Mouse (Mus musculus) forebrain, embryonic 11.5 days (tissue): Measurements from ENCODE around the gene Smyd3. TPM values are rescaled to one million over a fixed set of nuclear protein-coding genes. Genes with fewer than 3 reads are reported as not detected.
"Not testable (repeated sequence)": the region's sequence is repeated elsewhere in the genome, so short reads cannot be mapped to it uniquely, and the experiment has no call there.

ENCODE experiments used
- ATAC-seq: fragments of 200-750 bp; cut with Nextera tagmentation; replicated peaks from 2 replicates; pipeline ENCODE4 v1.8.0; 2017; ENCODE audit warnings: moderate TSS enrichment; ENCODE audit not compliant: low FRiP score
- DNase-seq: peaks from one replicate; pipeline ENCODE4 v3.0.0-alpha.2; 2017; ENCODE audit warnings: low spot score
- H3K27ac ChIP-seq: fragments of 300-500 bp; sonication (generic); 2 replicates; pipeline ENCODE4 v1.5.1; 2014; ENCODE audit warnings: low read depth, low read length
- H3K27me3 ChIP-seq: fragments of 300-500 bp; sonication (generic); 2 replicates; pipeline ENCODE4 v1.6.1; 2014; ENCODE audit warnings: mild to moderate bottlenecking, low read length, mixed read lengths; ENCODE audit not compliant: control insufficient read depth, insufficient read depth
- H3K36me3 ChIP-seq: fragments of 300-500 bp; sonication (generic); 2 replicates; pipeline ENCODE4 v1.6.1; 2014; ENCODE audit warnings: mild to moderate bottlenecking, low read length, moderate library complexity, mixed read lengths; ENCODE audit not compliant: control insufficient read depth, insufficient read depth
- H3K4me1 ChIP-seq: fragments of 300-500 bp; sonication (generic); replicated peaks from 2 replicates; pipeline ENCODE4 v1.6.1; 2014; ENCODE audit warnings: low read length, mixed read lengths; ENCODE audit not compliant: control insufficient read depth, insufficient read depth
- H3K4me2 ChIP-seq: fragments of 300-500 bp; sonication (generic); 2 replicates; pipeline ENCODE4 v1.6.1; 2014; ENCODE audit warnings: low read depth, mild to moderate bottlenecking, low read length, moderate library complexity, mixed read lengths; ENCODE audit not compliant: severe bottlenecking
- H3K4me3 ChIP-seq: fragments of 300-500 bp; sonication (generic); 2 replicates; pipeline ENCODE4 v1.5.1; 2014; ENCODE audit warnings: low read depth, low read length
- H3K9ac ChIP-seq: fragments of 300-500 bp; sonication (generic); 2 replicates; pipeline ENCODE4 v1.6.1; 2014; ENCODE audit warnings: low read length
- H3K9me3 ChIP-seq: fragments of 300-500 bp; sonication (generic); 2 replicates; pipeline ENCODE4 v1.6.1; 2016; ENCODE audit warnings: low read length, mixed read lengths; ENCODE audit not compliant: control insufficient read depth
- WGBS: fragments of 180-500 bp; shearing (Covaris S2); extraction: QIAGEN DNeasy Blood & Tissue Kit; methylation state at CpG from one replicate; pipeline ENCODE4 v1.1.7; 2014; 5-methylcytosine and 5-hydroxymethylcytosine counted together
- polyA plus RNA-seq: library from polyadenylated mRNA; unstranded; fragments of >200 nt; fragmentation: Nextera tagmentation; extraction: Ambion mirVana; gene quantifications from 2 replicates; pipeline ENCODE4 v1.2.1, GENCODE M21; 2014

Gene Smyd3
- polyA plus RNA-seq, 1 experiment from 2014 or later: 14.1 TPM

GRCm38 (mm10) chr1:179170555-179170954 lies 347.3 kb downstream of the Smyd3 start:
- Histone ChIP-seq H3K4me3 (no peak overlapping the region), H3K9ac (no peak overlapping the region), H3K9me3 (no peaks in the 10 kb centered on the region), H3K36me3 (no peaks in the 10 kb centered on the region), H3K27me3 (no peaks in the 10 kb centered on the region), H3K4me1 (no peaks in the 10 kb centered on the region), H3K4me2 (no peak overlapping the region), H3K27ac (no peak overlapping the region)
- ATAC-seq (no peak), DNase-seq (no peak)
- 89% methylated on average over 8 of the region's 8 CpGs for WGBS

- H3K36me3 ChIP-seq: no peaks in the 10 kb centered on the region
- H3K9me3 ChIP-seq: no peaks in the 10 kb centered on the region
- DNase-seq: no peak
- no peak for ATAC-seq
- H3K9ac ChIP-seq: no peak overlapping the region
- H3K27me3 ChIP-seq: no peaks in the 10 kb centered on the region
- H3K4me1 ChIP-seq: no peaks in the 10 kb centered on the region
- H3K27ac ChIP-seq: no peak overlapping the region
- H3K4me3 ChIP-seq: no peak overlapping the region
- no peak overlapping the region for H3K4me2 ChIP-seq
- WGBS: 91% methylated on average over 3 of the region's 3 CpGs
These were observed 348.1 kb downstream of the Smyd3 start for GRCm38 (mm10) chr1:179169749-179170148.

GRCm38 (mm10) chr1:179169161-179169560 lies 348.7 kb downstream of the Smyd3 start:
- ATAC-seq: no peak
- no peaks in the 10 kb centered on the region for H3K4me1 ChIP-seq
- no peaks in the 10 kb centered on the region for H3K36me3 ChIP-seq
- 94% methylated on average over 10 of the region's 10 CpGs for WGBS
- H3K4me3 ChIP-seq: no peak overlapping the region
- no peaks in the 10 kb centered on the region for H3K27me3 ChIP-seq
- no peak overlapping the region for H3K27ac ChIP-seq
- no peak overlapping the region for H3K9ac ChIP-seq
- no peaks in the 10 kb centered on the region for H3K9me3 ChIP-seq
- no peak for DNase-seq
- no peak overlapping the region for H3K4me2 ChIP-seq

- H3K4me2 ChIP-seq, H3K36me3 ChIP-seq, H3K9me3 ChIP-seq, H3K27ac ChIP-seq, H3K4me1 ChIP-seq, H3K9ac ChIP-seq, H3K27me3 ChIP-seq, DNase-seq, ATAC-seq, H3K4me3 ChIP-seq: not testable (repeated sequence)
- WGBS: 87% methylated on average over 5 of the region's 5 CpGs
These were observed 353.6 kb downstream of the Smyd3 start for GRCm38 (mm10) chr1:179164219-179164618.

GRCm38 (mm10) chr1:179162752-179163151 lies 355.1 kb downstream of the Smyd3 start:
- not testable (repeated sequence) for H3K9me3 ChIP-seq, H3K4me1 ChIP-seq, H3K27me3 ChIP-seq, DNase-seq, H3K4me3 ChIP-seq, H3K27ac ChIP-seq, H3K36me3 ChIP-seq, ATAC-seq, H3K9ac ChIP-seq, H3K4me2 ChIP-seq
- 95% methylated on average over 1 of the region's 1 CpGs for WGBS

DNA sequence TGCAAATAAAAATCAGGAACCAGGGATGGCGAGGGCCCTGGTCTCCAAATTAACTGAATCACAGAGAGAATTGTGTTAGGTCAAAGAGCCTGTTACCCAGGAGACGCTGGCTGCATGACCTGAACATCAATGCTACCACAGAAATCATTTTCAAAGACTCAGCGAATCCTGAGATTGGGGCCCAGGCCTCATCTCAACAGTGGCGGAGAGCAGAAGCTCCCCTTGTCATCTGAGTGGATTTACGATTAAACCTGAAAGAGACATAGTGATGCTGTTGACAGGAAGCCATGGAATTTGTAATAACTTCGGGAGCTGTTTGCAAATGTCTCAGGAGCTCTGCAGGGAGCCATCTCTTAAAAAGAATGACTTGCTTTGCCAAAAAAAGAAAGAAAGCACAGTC lies 355.9 kb downstream of the Smyd3 start:
- Histone ChIP-seq H3K27ac (no peak overlapping the region), H3K4me2 (no peak overlapping the region), H3K36me3 (no peaks in the 10 kb centered on the region), H3K4me1 (0 out of 2 replicates have a peak, but pooled peaks cover 7% of the 10 kb centered on the region), H3K27me3 (no peaks in the 10 kb centered on the region), H3K4me3 (no peak overlapping the region), H3K9ac (no peak overlapping the region), H3K9me3 (no peaks in the 10 kb centered on the region)
- DNase-seq (no peak), ATAC-seq (no peak)
- 13% methylated on average over 6 of the region's 6 CpGs for WGBS

DNA sequence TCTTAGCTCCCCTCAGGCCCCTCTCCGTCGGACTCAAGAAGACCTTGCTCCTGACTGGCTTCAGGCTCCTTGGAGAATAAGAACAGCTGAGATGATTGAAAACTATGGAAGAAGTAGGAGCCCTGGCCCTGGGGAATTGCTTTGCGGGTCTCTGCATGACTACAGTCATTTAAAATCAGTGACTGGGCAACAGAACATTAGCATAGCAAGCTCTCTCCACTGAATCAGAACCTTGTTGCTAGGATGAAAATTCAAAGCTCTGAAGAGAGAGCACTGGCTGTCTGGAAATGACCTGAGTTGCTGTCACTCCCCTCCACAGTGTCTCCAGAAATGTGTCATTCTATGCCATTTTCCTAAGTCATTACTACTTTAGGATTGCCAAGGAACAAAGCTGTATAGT lies 357.1 kb downstream of the Smyd3 start:
- Histone ChIP-seq H3K9me3 (no peaks in the 10 kb centered on the region), H3K4me3 (no peak overlapping the region), H3K4me2 (no peak overlapping the region), H3K9ac (no peak overlapping the region), H3K4me1 (0 out of 2 replicates have a peak, but pooled peaks cover 7% of the 10 kb centered on the region), H3K27me3 (no peaks in the 10 kb centered on the region), H3K27ac (no peak overlapping the region), H3K36me3 (no peaks in the 10 kb centered on the region)
- ATAC-seq (no peak), DNase-seq (no peak)
- 64% methylated on average over 3 of the region's 3 CpGs for WGBS

DNA sequence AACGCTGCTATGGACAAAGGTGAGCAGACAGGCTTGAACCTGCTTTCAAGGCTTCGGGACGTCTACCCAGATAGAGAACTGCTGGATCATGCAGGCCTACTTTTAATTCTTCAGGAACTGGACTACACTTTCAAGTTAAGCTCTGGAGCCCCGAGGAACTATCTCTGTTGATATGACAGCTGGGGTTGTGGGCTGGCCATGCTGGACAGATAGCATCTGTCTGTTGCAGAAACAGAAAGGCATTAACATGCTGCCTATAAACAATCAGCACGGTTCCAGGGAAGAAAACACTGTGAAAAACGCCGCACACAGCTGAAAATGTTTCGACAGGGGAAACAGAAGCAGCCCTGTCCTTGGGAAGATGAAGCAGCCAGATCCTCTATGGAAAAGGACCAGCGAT lies 365.5 kb downstream of the Smyd3 start:
- Histone ChIP-seq H3K27me3 (no peaks in the 10 kb centered on the region), H3K27ac (no peak overlapping the region), H3K4me3 (no peak overlapping the region), H3K4me2 (no peak overlapping the region), H3K9me3 (no peaks in the 10 kb centered on the region), H3K4me1 (no peaks in the 10 kb centered on the region), H3K36me3 (no peaks in the 10 kb centered on the region), H3K9ac (no peak overlapping the region)
- DNase-seq (no peak), ATAC-seq (no peak)
- WGBS: 88% methylated on average over 9 of the region's 9 CpGs

- H3K27me3 ChIP-seq: no peaks in the 10 kb centered on the region
- no peak overlapping the region for H3K4me2 ChIP-seq
- no peaks in the 10 kb centered on the region for H3K9me3 ChIP-seq
- ATAC-seq (no peak), DNase-seq (no peak)
- H3K4me3 ChIP-seq: no peak overlapping the region
- H3K27ac ChIP-seq: no peak overlapping the region
- H3K4me1 ChIP-seq: no peaks in the 10 kb centered on the region
- no peak overlapping the region for H3K9ac ChIP-seq
- no peaks in the 10 kb centered on the region for H3K36me3 ChIP-seq
- WGBS: 73% methylated on average over 2 of the region's 2 CpGs
These were observed 366.6 kb downstream of the Smyd3 start for GRCm38 (mm10) chr1:179151275-179151674.
